Mouse (Mus musculus) heart, postnatal 0 days (tissue): ENCODE results near the gene Natd1. TPM values are rescaled to one million over a fixed set of nuclear protein-coding genes. Genes with fewer than 3 reads are reported as not detected.

ENCODE experiments used
- ATAC-seq: fragments of 200-750 bp; cut with Nextera tagmentation; 2 replicates; pipeline ENCODE4 v1.8.0; 2017; ENCODE audit warnings: low read depth, moderate number of reproducible peaks, moderate library complexity; ENCODE audit not compliant: insufficient read depth
- DNase-seq: peaks from one replicate; pipeline ENCODE4 v3.0.0-alpha.2; 2016; ENCODE audit warnings: low spot score
- H3K27ac ChIP-seq: fragments of 300-500 bp; sonication (generic); 2 replicates; pipeline ENCODE4 v1.5.1; 2014; ENCODE audit warnings: low read depth, mild to moderate bottlenecking
- H3K27me3 ChIP-seq: fragments of 300-500 bp; sonication (generic); 2 replicates; pipeline ENCODE4 v1.6.1; 2014; ENCODE audit warnings: low read length, mixed read lengths; ENCODE audit not compliant: control insufficient read depth, insufficient read depth
- H3K36me3 ChIP-seq: fragments of 300-500 bp; sonication (generic); replicated peaks from 2 replicates; pipeline ENCODE4 v1.6.1; 2014; ENCODE audit warnings: low read length, mixed read lengths; ENCODE audit not compliant: control insufficient read depth, insufficient read depth
- H3K4me1 ChIP-seq: fragments of 300-500 bp; sonication (generic); 2 replicates; pipeline ENCODE4 v1.6.1; 2014; ENCODE audit warnings: antibody characterized with exemption; ENCODE audit not compliant: control insufficient read depth, insufficient read depth
- H3K4me2 ChIP-seq: fragments of 300-500 bp; sonication (generic); 2 replicates; pipeline ENCODE4 v1.6.1; 2014; ENCODE audit warnings: low read depth, mild to moderate bottlenecking, low read length, moderate library complexity
- H3K4me3 ChIP-seq: fragments of 300-500 bp; sonication (generic); 2 replicates; pipeline ENCODE4 v1.5.1; 2014; ENCODE audit warnings: low read depth, low read length
- H3K9ac ChIP-seq: fragments of 300-500 bp; sonication (generic); replicated peaks from 2 replicates; pipeline ENCODE4 v1.6.1; 2014; ENCODE audit warnings: low read depth, low read length, mixed read lengths
- H3K9me3 ChIP-seq: fragments of 300-500 bp; sonication (generic); replicated peaks from 2 replicates; pipeline ENCODE4 v1.6.1; 2016; ENCODE audit warnings: low read length; ENCODE audit not compliant: control insufficient read depth
- CTCF ChIP-seq: IDR thresholded peaks from 2 replicates; pipeline ENCODE4 v1.5.1; 2016; ENCODE audit warnings: antibody characterized with exemption, control low read depth, low read depth
- EP300 ChIP-seq: IDR thresholded peaks from 2 replicates; pipeline ENCODE4 v1.6.1; 2016; ENCODE audit warnings: antibody characterized with exemption, low read depth
- WGBS: fragments of 180-500 bp; shearing (Covaris S2); extraction: QIAGEN DNeasy Blood & Tissue Kit; methylation state at CpG from one replicate; pipeline ENCODE4 v1.1.7; 2014; 5-methylcytosine and 5-hydroxymethylcytosine counted together
- polyA plus RNA-seq: library from polyadenylated mRNA; unstranded; fragments of >200 nt; fragmentation: Nextera tagmentation; extraction: Ambion mirVana; gene quantifications from 2 replicates; pipeline ENCODE4 v1.2.1, GENCODE M21; 2015
- total RNA-seq: library from RNA; depleted of rRNA; stranded (reverse); fragments of >200 nt; gene quantifications from 2 replicates; pipeline ENCODE4 v1.2.3, GENCODE M21; 2014; ENCODE audit warnings: low replicate concordance; rRNA removed

The Natd1 gene
- total and polyA plus RNA-seq, 2 experiments from 2014 or later = 11.2 to 32.1 TPM

- H3K9ac ChIP-seq = no peak overlapping the region
- TF ChIP-seq EP300 (no peak), CTCF (no peak)
- no peak overlapping the region for H3K27ac ChIP-seq
- no peak for DNase-seq
- 43% methylated on average over 2 of the region's 2 CpGs for WGBS
- no peaks in the 10 kb centered on the region for H3K9me3 ChIP-seq
- H3K36me3 ChIP-seq = peaks cover 33% of the 10 kb centered on the region
- ATAC-seq = no peak
- no peak overlapping the region for H3K4me2 ChIP-seq
- H3K27me3 ChIP-seq = no peaks in the 10 kb centered on the region
- peaks cover 39% of the 10 kb centered on the region for H3K4me1 ChIP-seq
- no peak overlapping the region for H3K4me3 ChIP-seq
Observed at GRCm38 (mm10) chr11:60866021-60866420, 48.5 kb downstream of the Natd1 start.

GRCm38 (mm10) chr11:60864916-60865315, 49.6 kb downstream of the Natd1 start:
- Histone ChIP-seq H3K36me3 (peaks cover 38% of the 10 kb centered on the region), H3K4me2 (no peak overlapping the region), H3K4me3 (no peak overlapping the region), H3K9ac (no peak overlapping the region), H3K27me3 (no peaks in the 10 kb centered on the region), H3K27ac (no peak overlapping the region; the same call in 1 of the 2 replicates), H3K4me1 (peaks cover 38% of the 10 kb centered on the region), H3K9me3 (no peaks in the 10 kb centered on the region)
- ATAC-seq (no peak), DNase-seq (no peak)
- 78% methylated on average over 14 of the region's 14 CpGs for WGBS
- TF ChIP-seq EP300 (no peak), CTCF (no peak)

GRCm38 (mm10) chr11:60864166-60864565, 50.4 kb downstream of the Natd1 start:
- Histone ChIP-seq H3K4me3 (no peak overlapping the region), H3K27me3 (no peaks in the 10 kb centered on the region), H3K9ac (no peak overlapping the region), H3K4me2 (no peak overlapping the region), H3K4me1 (peaks cover 32% of the 10 kb centered on the region), H3K9me3 (no peaks in the 10 kb centered on the region), H3K27ac (0 out of 2 replicates have a peak overlapping the region, but pooled peaks have one; percentile 4), H3K36me3 (peaks cover 40% of the 10 kb centered on the region)
- no peak for TF ChIP-seq CTCF
- no peak for TF ChIP-seq EP300
- ATAC-seq (no peak), DNase-seq (no peak)
- 87% methylated on average over 2 of the region's 2 CpGs for WGBS

DNA sequence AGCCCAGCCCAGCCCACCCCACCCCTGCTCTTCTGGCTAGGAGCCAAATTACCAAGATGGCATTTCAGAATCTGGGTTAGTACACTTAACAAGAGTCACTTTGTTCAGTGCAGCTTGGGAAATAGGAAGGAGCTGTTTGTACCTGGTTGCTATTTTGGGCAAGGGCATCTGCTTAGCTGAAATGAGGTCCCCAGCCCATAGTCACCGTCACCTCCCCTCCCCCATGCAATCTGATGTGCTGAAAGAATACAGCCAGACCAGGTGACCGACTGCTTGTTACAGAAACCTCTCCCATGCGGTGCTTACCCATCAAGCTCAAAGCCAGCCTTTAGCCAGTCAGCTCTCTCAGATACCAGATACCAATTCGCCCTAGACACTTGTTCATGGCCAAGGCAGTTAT, 51.4 kb downstream of the Natd1 start:
- WGBS = 28% methylated on average over 4 of the region's 4 CpGs
- H3K9me3 ChIP-seq = no peaks in the 10 kb centered on the region
- H3K4me2 ChIP-seq = no peak overlapping the region
- no peak overlapping the region for H3K27ac ChIP-seq
- ATAC-seq (no peak; the same call in 1 of the 2 replicates), DNase-seq (no peak)
- peaks cover 42% of the 10 kb centered on the region for H3K36me3 ChIP-seq
- H3K9ac ChIP-seq = no peak overlapping the region
- no peaks in the 10 kb centered on the region for H3K27me3 ChIP-seq
- TF ChIP-seq CTCF (no peak), EP300 (no peak)
- H3K4me1 ChIP-seq = peaks cover 32% of the 10 kb centered on the region
- H3K4me3 ChIP-seq = no peak overlapping the region

GRCm38 (mm10) chr11:60861993-60862392, 52.6 kb downstream of the Natd1 start:
- Histone ChIP-seq H3K27me3 (no peaks in the 10 kb centered on the region), H3K9ac (no peak overlapping the region), H3K9me3 (no peaks in the 10 kb centered on the region), H3K27ac (no peak overlapping the region), H3K4me3 (no peak overlapping the region), H3K4me2 (no peak overlapping the region), H3K4me1 (peaks cover 26% of the 10 kb centered on the region), H3K36me3 (peaks cover 50% of the 10 kb centered on the region)
- ATAC-seq (no peak), DNase-seq (no peak)
- WGBS = 60% methylated on average over 3 of the region's 3 CpGs
- no peak for TF ChIP-seq CTCF
- no peak for TF ChIP-seq EP300

- H3K27ac ChIP-seq = no peak overlapping the region
- TF ChIP-seq CTCF = no peak
- no peak for TF ChIP-seq EP300
- H3K9me3 ChIP-seq = no peaks in the 10 kb centered on the region
- DNase-seq = no peak
- H3K4me1 ChIP-seq = no peaks in the 10 kb centered on the region
- H3K36me3 ChIP-seq = peaks cover 55% of the 10 kb centered on the region
- WGBS = 52% methylated on average over 3 of the region's 3 CpGs
- H3K27me3 ChIP-seq = no peaks in the 10 kb centered on the region
- no peak for ATAC-seq
- no peak overlapping the region for H3K9ac ChIP-seq
- H3K4me2 ChIP-seq = no peak overlapping the region
- H3K4me3 ChIP-seq = no peak overlapping the region
Observed at GRCm38 (mm10) chr11:60856587-60856986, 58.0 kb downstream of the Natd1 start.

Other genes with a start within 250 kb of the Natd1 start
- 33.0 and 34.7 TPM in 2 replicates for gene Llgl1, start 215.0 kb downstream of the Natd1 start, total RNA-seq
- gene Llgl1, start 215.0 kb downstream of the Natd1 start, polyA plus RNA-seq = 13.5 and 13.9 TPM in 2 replicates
- 82.2 and 123 TPM in 2 replicates for gene Flii, start 187.5 kb downstream of the Natd1 start, total RNA-seq
- 52.6 and 55.3 TPM in 2 replicates for gene Flii, start 187.5 kb downstream of the Natd1 start, polyA plus RNA-seq
- gene Mief2, start 186.4 kb downstream of the Natd1 start, total RNA-seq = 26.5 and 27.4 TPM in 2 replicates
- gene Mief2, start 186.4 kb downstream of the Natd1 start, polyA plus RNA-seq = 19.5 and 20.4 TPM in 2 replicates
- gene Top3a, start 137.4 kb downstream of the Natd1 start, total RNA-seq = 7.3 and 8.8 TPM in 2 replicates
- 3.8 and 4.4 TPM in 2 replicates for gene Top3a, start 137.4 kb downstream of the Natd1 start, polyA plus RNA-seq
- 7.6 and 8.2 TPM in 2 replicates for gene Smcr8, start 137.2 kb downstream of the Natd1 start, total RNA-seq
- gene Smcr8, start 137.2 kb downstream of the Natd1 start, polyA plus RNA-seq = 2.0 and 2.1 TPM in 2 replicates
- 34.6 and 77.7 TPM in 2 replicates for gene Shmt1, start 103.0 kb downstream of the Natd1 start, total RNA-seq
- gene Shmt1, start 103.0 kb downstream of the Natd1 start, polyA plus RNA-seq = 25.2 and 26.7 TPM in 2 replicates
- 20.7 and 28.4 TPM in 2 replicates for gene Dhrs7b, start 84.1 kb downstream of the Natd1 start, total RNA-seq
- gene Dhrs7b, start 84.1 kb downstream of the Natd1 start, polyA plus RNA-seq = 22.9 and 27.8 TPM in 2 replicates
- gene Tmem11, start 35.5 kb downstream of the Natd1 start, total RNA-seq = 45.2 and 54.8 TPM in 2 replicates
- 56.2 and 58.6 TPM in 2 replicates for gene Tmem11, start 35.5 kb downstream of the Natd1 start, polyA plus RNA-seq
- 32.6 and 35.7 TPM in 2 replicates for gene Map2k3, start 17.3 kb upstream of the Natd1 start, total RNA-seq
- gene Map2k3, start 17.3 kb upstream of the Natd1 start, polyA plus RNA-seq = 48.3 and 48.6 TPM in 2 replicates
- gene Kcnj12, start 107.8 kb upstream of the Natd1 start, total RNA-seq = 38.9 and 69.3 TPM in 2 replicates
- gene Kcnj12, start 107.8 kb upstream of the Natd1 start, polyA plus RNA-seq = 9.5 and 10.8 TPM in 2 replicates
- gene Tnfrsf13b, start 212.0 kb upstream of the Natd1 start, total RNA-seq = 0.08 and 3.9 TPM in 2 replicates
- 1.0 and 1.5 TPM in 2 replicates for gene Tnfrsf13b, start 212.0 kb upstream of the Natd1 start, polyA plus RNA-seq